Mouse (Mus musculus) heart, adult 2 months (tissue): ENCODE measurements at regions not wholly inside any gene's neighbourhood (a gene's known extent, or its start where the extent isn't known, plus 50 kb on each side); places are given as distances from the start of the nearest gene placed in this dataset.

ENCODE experiments used
- CTCF ChIP-seq: fragments of 200-600 bp; IDR thresholded peaks from 2 replicates; pipeline ENCODE4 v1.8.1; 2022; ENCODE audit warnings: antibody characterized with exemption, mild to moderate bottlenecking, moderate library complexity
- EP300 ChIP-seq: fragments of 200-500 bp; IDR thresholded peaks from 2 replicates; pipeline ENCODE4 v1.6.1; 2011; ENCODE audit warnings: low read depth, low read length, control low read depth; ENCODE audit not compliant: insufficient read depth

- TF ChIP-seq EP300 (no peak), CTCF (no peak)
These were observed 136.7 kb upstream of the Cdkn3 start for GRCm38 (mm10) chr14:46623645-46624044.
